Mouse (Mus musculus): ENCODE results near the gene Psg16. TPM values are rescaled to one million over a fixed set of nuclear protein-coding genes. Genes with fewer than 3 reads are reported as not detected.
"Not testable (repeated sequence)": the region's sequence is repeated elsewhere in the genome, so short reads cannot be mapped to it uniquely, and the experiment has no call there.

The Psg16 gene
- polyA plus RNA-seq, 1 experiment from 2014 or later, result 0.02 TPM

DNA sequence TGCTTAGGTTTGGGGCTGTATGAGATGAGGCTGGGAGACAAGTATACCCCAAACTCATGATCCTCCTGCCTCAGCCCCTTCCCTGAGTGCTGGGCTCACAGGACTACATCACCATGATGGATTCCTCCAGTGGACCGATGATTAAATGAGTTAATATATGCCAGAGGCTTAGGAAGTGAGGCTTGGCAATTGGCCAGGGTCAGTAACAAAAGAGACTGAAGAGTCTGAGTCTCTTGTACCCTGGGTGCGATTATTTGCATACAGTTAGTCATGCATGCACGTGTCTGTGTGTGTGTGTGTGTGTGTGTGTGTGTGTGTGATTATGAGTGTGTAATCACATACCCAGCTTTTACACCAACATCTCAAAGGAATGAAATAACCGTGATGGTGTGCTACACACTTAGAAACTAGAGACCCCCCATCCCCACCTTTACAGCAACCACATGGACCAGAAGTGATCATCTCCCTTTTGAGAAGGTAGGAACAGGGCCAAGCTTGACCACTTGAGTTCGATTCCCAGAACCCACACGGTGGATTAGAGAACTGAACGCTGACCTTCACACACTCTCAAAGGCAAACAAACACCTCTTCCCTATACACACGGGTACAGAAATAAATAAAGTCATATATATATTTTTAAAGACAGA, 14.9 kb upstream of the Psg16 start:
- H3K27ac ChIP-seq (replicated peaks), result peak overlapping the region; percentile 80
- no peak for DNase-seq (ENCODE audit: low spot score)
- H3K27me3 ChIP-seq (ENCODE audit: low read depth, poor library complexity, severe bottlenecking), result peaks cover 52% of the 10 kb centered on the region
- H3K4me3 ChIP-seq, result peak overlapping the region; percentile 36; the same call in 1 of the 2 replicates
- peaks cover 47% of the 10 kb centered on the region for H3K4me1 ChIP-seq
- H3K36me3 ChIP-seq, result no peaks in the 10 kb centered on the region
- H3K9me3 ChIP-seq (replicated peaks), result no peaks in the 10 kb centered on the region
- 82% methylated on average over 8 of the region's 8 CpGs for WGBS

- Histone ChIP-seq H3K4me3 (no peak overlapping the region), H3K4me1 (peaks cover 47% of the 10 kb centered on the region), H3K36me3 (no peaks in the 10 kb centered on the region), H3K9me3 (replicated peaks) (no peaks in the 10 kb centered on the region), H3K27ac (replicated peaks) (no peak overlapping the region), H3K27me3 (ENCODE audit: low read depth, poor library complexity, severe bottlenecking) (peaks cover 52% of the 10 kb centered on the region)
- 83% methylated on average over 3 of the region's 3 CpGs for WGBS
- DNase-seq (ENCODE audit: low spot score), result no peak
These were observed 14.4 kb upstream of the Psg16 start for GRCm38 (mm10) chr7:17059463-17059844.

- Histone ChIP-seq H3K4me3 (no peak overlapping the region), H3K9me3 (replicated peaks) (no peaks in the 10 kb centered on the region), H3K27ac (replicated peaks) (0 out of 2 replicates have a peak overlapping the region, but pooled peaks have one; percentile 25), H3K36me3 (no peaks in the 10 kb centered on the region), H3K27me3 (ENCODE audit: low read depth, poor library complexity, severe bottlenecking) (peaks cover 52% of the 10 kb centered on the region), H3K4me1 (peaks cover 47% of the 10 kb centered on the region)
- 80% methylated on average over 9 of the region's 9 CpGs for WGBS
- no peak for DNase-seq (ENCODE audit: low spot score)
These were observed 13.6 kb upstream of the Psg16 start for GRCm38 (mm10) chr7:17060031-17060781.

DNA sequence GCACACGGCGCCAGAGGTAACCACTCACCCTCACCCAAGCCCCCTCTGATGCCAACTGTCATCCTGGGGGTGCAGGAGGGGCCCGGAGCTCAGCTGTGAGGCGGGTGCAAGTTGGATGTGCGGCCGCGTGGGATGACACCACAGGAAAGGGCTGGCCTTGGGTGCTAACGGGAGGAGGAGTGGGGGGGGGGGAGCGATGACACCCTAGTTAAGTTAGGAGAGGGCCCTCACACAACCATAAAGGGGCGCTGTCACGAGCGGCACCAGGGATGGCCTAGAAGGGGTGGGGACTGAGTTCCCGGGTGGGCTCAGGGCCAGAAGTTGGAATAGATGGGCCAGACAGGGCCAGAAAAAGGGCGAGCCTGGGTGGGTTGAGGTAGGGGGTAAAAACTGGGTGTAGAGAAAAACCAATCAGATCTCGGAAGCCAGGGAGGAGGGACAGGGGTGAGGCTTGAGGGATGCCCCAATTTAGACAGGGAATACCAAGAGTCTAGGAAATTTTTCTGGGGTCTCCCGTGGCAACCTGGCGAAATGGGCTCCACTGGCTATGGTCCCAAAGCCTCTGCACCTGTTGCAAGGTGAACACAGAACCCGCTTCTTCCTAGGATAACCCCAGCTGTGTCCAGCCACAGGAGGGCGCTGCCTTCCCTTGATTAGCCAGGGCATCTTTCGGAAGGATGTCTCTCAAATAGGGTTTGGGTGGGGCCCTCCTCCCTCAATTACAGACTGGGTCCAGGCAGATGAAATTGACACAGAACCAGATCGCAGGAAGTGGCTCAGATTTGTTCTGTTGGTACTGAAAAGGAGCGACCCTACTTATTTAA, 12.8 kb upstream of the Psg16 start:
- Histone ChIP-seq H3K9me3 (replicated peaks) (no peaks in the 10 kb centered on the region), H3K27ac (replicated peaks) (no peak overlapping the region), H3K4me3 (0 out of 2 replicates have a peak overlapping the region, but pooled peaks have one; percentile 57), H3K36me3 (no peaks in the 10 kb centered on the region), H3K27me3 (ENCODE audit: low read depth, poor library complexity, severe bottlenecking) (peaks cover 48% of the 10 kb centered on the region), H3K4me1 (peaks cover 43% of the 10 kb centered on the region)
- WGBS, result 85% methylated on average over 22 of the region's 22 CpGs
- no peak for DNase-seq (ENCODE audit: low spot score)

DNA sequence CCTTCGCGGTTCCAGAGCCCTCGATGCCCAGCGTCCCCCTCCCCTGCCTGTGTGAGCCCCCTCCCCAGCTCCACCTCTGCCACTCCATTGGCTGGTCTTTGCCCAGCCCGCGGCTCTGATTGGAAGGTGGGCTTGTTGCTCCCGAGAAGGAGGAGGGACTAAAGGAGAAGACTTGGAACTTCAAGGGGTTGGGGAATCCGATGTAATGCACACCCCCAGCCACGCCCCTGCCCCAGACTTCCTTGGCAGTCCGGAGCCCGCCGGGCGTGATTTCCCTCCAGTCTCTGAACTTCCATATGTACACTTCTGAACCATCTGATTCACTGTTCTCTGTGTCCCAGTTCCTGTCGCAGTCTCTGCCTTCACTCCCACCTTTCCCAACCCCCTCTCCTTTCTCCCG, 11.5 kb upstream of the Psg16 start, which contains the start of gene Hif3a:
TSS of gene Hif3a (minus strand) at position 39 of the 400 bp plus-strand sequence.
- Histone ChIP-seq H3K36me3 (no peaks in the 10 kb centered on the region), H3K4me1 (peaks cover 35% of the 10 kb centered on the region), H3K4me3 (peak within 1 kb of the TSS; percentile 57), H3K27ac (replicated peaks) (peak within 1 kb of the TSS; percentile 69), H3K27me3 (ENCODE audit: low read depth, poor library complexity, severe bottlenecking) (peaks cover 35% of the 10 kb centered on the region), H3K9me3 (replicated peaks) (no peaks in the 10 kb centered on the region)
- peak; percentile 85 for DNase-seq (ENCODE audit: low spot score)
- under 1% methylated on average over 15 of the region's 15 CpGs for WGBS

GRCm38 (mm10) chr7:17062845-17063244, 11.0 kb upstream of the Psg16 start:
- Histone ChIP-seq H3K27ac (replicated peaks) (0 out of 2 replicates have a peak overlapping the region, but pooled peaks have one; percentile 69), H3K9me3 (replicated peaks) (no peaks in the 10 kb centered on the region), H3K27me3 (ENCODE audit: low read depth, poor library complexity, severe bottlenecking) (peaks cover 35% of the 10 kb centered on the region), H3K36me3 (no peaks in the 10 kb centered on the region), H3K4me3 (peak overlapping the region; percentile 57), H3K4me1 (peaks cover 32% of the 10 kb centered on the region)
- DNase-seq (ENCODE audit: low spot score), result no peak
- WGBS, result 19% methylated on average over 11 of the region's 11 CpGs

DNA sequence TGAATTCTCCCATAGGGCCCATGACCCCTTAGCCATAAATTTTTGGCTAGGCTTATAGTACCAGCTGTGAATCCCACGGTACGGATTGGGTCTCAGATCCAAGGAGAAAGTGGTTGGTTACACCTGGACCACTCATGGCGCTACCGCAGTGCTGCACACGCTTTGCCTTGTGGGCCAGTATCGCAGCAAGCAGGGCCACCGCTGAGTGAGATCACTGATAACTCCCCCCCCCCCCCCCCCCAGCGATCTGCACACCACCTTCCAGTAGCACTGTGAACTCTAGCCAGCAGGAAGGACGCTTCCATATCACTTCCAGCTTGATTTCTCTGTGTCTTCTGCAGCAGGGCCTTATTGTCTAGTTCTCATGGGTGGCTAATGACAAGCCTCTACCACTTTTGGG, 8.2 kb upstream of the Psg16 start:
- DNase-seq (ENCODE audit: low spot score), result no peak
- WGBS, result 78% methylated on average over 9 of the region's 9 CpGs
- Histone ChIP-seq H3K27ac (replicated peaks) (no peak overlapping the region), H3K36me3 (no peaks in the 10 kb centered on the region), H3K4me3 (no peak overlapping the region), H3K4me1 (peaks cover 16% of the 10 kb centered on the region), H3K27me3 (ENCODE audit: low read depth, poor library complexity, severe bottlenecking) (peaks cover 25% of the 10 kb centered on the region), H3K9me3 (replicated peaks) (no peaks in the 10 kb centered on the region)

GRCm38 (mm10) chr7:17066412-17066811, 7.4 kb upstream of the Psg16 start:
- H3K4me3 ChIP-seq, result no peak overlapping the region
- H3K27me3 ChIP-seq (ENCODE audit: low read depth, poor library complexity, severe bottlenecking), result peaks cover 17% of the 10 kb centered on the region
- DNase-seq (ENCODE audit: low spot score), result peak; percentile 70
- H3K9me3 ChIP-seq (replicated peaks), result no peaks in the 10 kb centered on the region
- 18% methylated on average over 2 of the region's 2 CpGs for WGBS
- H3K4me1 ChIP-seq, result peaks cover 14% of the 10 kb centered on the region
- no peaks in the 10 kb centered on the region for H3K36me3 ChIP-seq
- H3K27ac ChIP-seq (replicated peaks), result no peak overlapping the region

- no peak for DNase-seq (ENCODE audit: low spot score)
- H3K27ac ChIP-seq (replicated peaks), result no peak overlapping the region
- H3K9me3 ChIP-seq (replicated peaks), result no peaks in the 10 kb centered on the region
- H3K4me3 ChIP-seq, result no peak overlapping the region
- H3K27me3 ChIP-seq (ENCODE audit: low read depth, poor library complexity, severe bottlenecking), result peaks cover 12% of the 10 kb centered on the region
- peaks cover 9% of the 10 kb centered on the region for H3K4me1 ChIP-seq
- no peaks in the 10 kb centered on the region for H3K36me3 ChIP-seq
These were observed 6.8 kb upstream of the Psg16 start for GRCm38 (mm10) chr7:17067000-17067399.

GRCm38 (mm10) chr7:17067651-17068050, 6.2 kb upstream of the Psg16 start:
- H3K27me3 ChIP-seq (ENCODE audit: low read depth, poor library complexity, severe bottlenecking), result peaks cover 11% of the 10 kb centered on the region
- not testable (repeated sequence) for H3K9me3 ChIP-seq (replicated peaks); H3K36me3 ChIP-seq; H3K4me1 ChIP-seq; H3K4me3 ChIP-seq; H3K27ac ChIP-seq (replicated peaks); DNase-seq (ENCODE audit: low spot score)
- WGBS, result 69% methylated on average over 5 of the region's 5 CpGs

- 56% methylated on average over 5 of the region's 5 CpGs for WGBS
- no peak for DNase-seq (ENCODE audit: low spot score)
- Histone ChIP-seq H3K4me3 (no peak overlapping the region), H3K4me1 (no peaks in the 10 kb centered on the region), H3K9me3 (replicated peaks) (peaks cover 6% of the 10 kb centered on the region; the same call in 1 of the 2 replicates), H3K36me3 (no peaks in the 10 kb centered on the region), H3K27ac (replicated peaks) (no peak overlapping the region), H3K27me3 (ENCODE audit: low read depth, poor library complexity, severe bottlenecking) (no peaks in the 10 kb centered on the region)
These were observed 332 bp upstream of the Psg16 start for GRCm38 (mm10) chr7:17073513-17073903.

- Histone ChIP-seq H3K4me3 (no peak overlapping the region), H3K4me1 (no peaks in the 10 kb centered on the region), H3K9me3 (replicated peaks) (peaks cover 6% of the 10 kb centered on the region; the same call in 1 of the 2 replicates), H3K27me3 (ENCODE audit: low read depth, poor library complexity, severe bottlenecking) (no peaks in the 10 kb centered on the region), H3K27ac (replicated peaks) (no peak overlapping the region), H3K36me3 (no peaks in the 10 kb centered on the region)
- 85% methylated on average over 1 of the region's 1 CpGs for WGBS
- DNase-seq (ENCODE audit: low spot score), result no peak
These were observed 2.7 kb downstream of the Psg16 start for GRCm38 (mm10) chr7:17076542-17076941.
